Mouse (Mus musculus) G1E (cell line): ENCODE data around the gene 4930404H24Rik.

Experiments used
- CTCF ChIP-seq: IDR thresholded peaks from 2 replicates; pipeline ENCODE4 v1.5.1; 2012; ENCODE audit warnings: low read depth, low read length, inconsistent platforms, mixed read lengths
- GATA1 ChIP-seq: IDR thresholded peaks from 2 replicates; pipeline ENCODE4 v1.6.1; 2012; ENCODE audit warnings: borderline replicate concordance, low read length, inconsistent platforms, mixed read lengths

DNA sequence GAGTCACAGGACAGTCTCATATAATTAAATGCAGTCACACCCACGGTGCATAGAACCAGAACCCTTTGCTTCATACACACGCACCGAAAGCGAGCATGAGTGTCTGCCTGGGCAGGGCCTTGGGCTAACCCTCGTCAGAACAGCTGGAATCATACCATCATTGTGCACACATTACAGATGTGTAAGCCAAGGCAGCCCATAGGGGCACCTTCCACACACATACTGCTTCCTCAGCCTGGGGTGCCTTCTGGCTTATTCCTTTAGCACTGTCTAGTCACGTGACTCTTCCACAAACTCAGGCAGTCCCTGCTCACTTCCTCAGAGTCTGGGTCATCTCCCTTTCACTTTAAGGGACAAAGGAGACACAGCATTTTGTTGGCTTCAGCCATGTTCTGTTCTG lies 3.7 kb downstream of the 4930404H24Rik start:
- TF ChIP-seq CTCF (no peak), GATA1 (no peak)
